In the genomic region with DNA sequence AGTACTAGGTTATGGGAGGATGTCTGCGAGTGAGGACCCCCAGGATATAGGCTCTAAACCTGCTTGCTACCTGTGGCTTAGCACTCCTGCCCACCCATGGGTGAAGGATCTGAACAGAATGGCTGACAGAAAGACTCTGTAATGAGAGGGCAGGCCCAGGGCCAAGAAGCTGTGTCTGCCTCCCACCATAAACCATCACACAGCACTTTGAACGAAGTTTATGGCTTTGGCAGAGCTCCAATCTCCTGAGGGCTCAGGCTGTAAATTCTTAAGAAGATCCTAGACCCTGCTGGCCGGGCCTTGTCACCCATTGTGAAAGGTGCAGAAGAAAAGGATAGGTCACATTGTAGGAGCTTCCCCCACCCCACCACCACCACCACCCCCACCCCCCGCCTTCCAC, we compare ENCODE assay signal across 10 mouse cellular contexts.
A peak's percentile ranks its signal among the peaks of the same experiment; 100 is the strongest.
DNase-seq lines count a peak whose midpoint lies in the region; ATAC-seq and TF ChIP-seq lines count a peak whose summit lies in the region.
"Had no signal": no experiment of that assay in that cellular context is flagged by ENCODE, and none has a peak within 500 bp of the region (broad histone marks: within the 10 kb centered on the region; RNA-seq: fewer than 3 reads in every experiment).

No protein-coding gene starts in this region.

- no peak for TF ChIP-seq CTCF in thymus, adult 2 months (IDR thresholded peaks at IDR 0.05; ENCODE audit: borderline replicate concordance, control insufficient read depth, extremely low read depth, insufficient read depth, low read length, poor library complexity)

- WGBS in lung, embryonic 16.5 days: 33% methylated on average over 4 of the region's 4 CpGs
- WGBS in embryonic facial prominence, embryonic 15.5 days: 34% methylated on average over 4 of the region's 4 CpGs
- WGBS in intestine, embryonic 14.5 days: 22% methylated on average over 4 of the region's 4 CpGs
- WGBS in thymus, adult 2 months: 58% methylated on average over 4 of the region's 4 CpGs

- no peaks in the 10 kb centered on the region for H3K36me3 ChIP-seq in lung, embryonic 16.5 days (ENCODE audit: control insufficient read depth, insufficient read depth, low read length)
- H3K36me3 ChIP-seq in embryonic facial prominence, embryonic 15.5 days: no peaks in the 10 kb centered on the region
- no peaks in the 10 kb centered on the region for H3K36me3 ChIP-seq in intestine, embryonic 14.5 days (ENCODE audit: control insufficient read depth, insufficient read depth, low read length)
- no peaks in the 10 kb centered on the region for H3K36me3 ChIP-seq in myocyte (ENCODE audit: control insufficient read depth, insufficient read depth)
- H3K36me3 ChIP-seq in thymus, adult 2 months (ENCODE audit: control insufficient read depth, insufficient read depth, low read length): no peaks in the 10 kb centered on the region

- no peaks in the 10 kb centered on the region for H3K9me3 ChIP-seq in lung, embryonic 16.5 days (ENCODE audit: control insufficient read depth, low read length)
- H3K9me3 ChIP-seq in embryonic facial prominence, embryonic 15.5 days (replicated peaks): no peaks in the 10 kb centered on the region
- no peaks in the 10 kb centered on the region for H3K9me3 ChIP-seq in intestine, embryonic 14.5 days (ENCODE audit: control insufficient read depth, low read length)

- DNase-seq in lung, postnatal 36 days: no peak
- DNase-seq in intestine, embryonic 14.5 days (ENCODE audit: low spot score): peak; percentile 78
- DNase-seq in thymus, adult 2 months: no peak
- DNase-seq in spleen, postnatal 10 days (ENCODE audit: low spot score in 2 of 2): no peak
- DNase-seq: spleen, adult 18-20 months had no signal

- no peak overlapping the region for H3ac ChIP-seq in myocyte (ENCODE audit: control insufficient read depth, insufficient read length)

- no peak for TF ChIP-seq POLR2A in myocyte (IDR thresholded peaks at IDR 0.05; ENCODE audit: insufficient read length, low read depth)
- TF ChIP-seq POLR2A in thymus, adult 2 months (IDR thresholded peaks at IDR 0.05; ENCODE audit: control insufficient read depth, extremely low read depth, insufficient read depth, low read length, poor library complexity): no peak

- H3K27me3 ChIP-seq in lung, embryonic 16.5 days (ENCODE audit: control insufficient read depth, insufficient read depth, low read depth, low read length): no peaks in the 10 kb centered on the region
- no peaks in the 10 kb centered on the region for H3K27me3 ChIP-seq in embryonic facial prominence, embryonic 15.5 days
- no peaks in the 10 kb centered on the region for H3K27me3 ChIP-seq in intestine, embryonic 14.5 days (replicated peaks; ENCODE audit: control insufficient read depth, insufficient read depth, low read length)
- no peaks in the 10 kb centered on the region for H3K27me3 ChIP-seq in myocyte (ENCODE audit: control insufficient read depth, insufficient read depth, insufficient read length)
- no peaks in the 10 kb centered on the region for H3K27me3 ChIP-seq in thymus, adult 2 months (ENCODE audit: control insufficient read depth, insufficient read depth, low read length)

- H3K27ac ChIP-seq in lung, embryonic 16.5 days (ENCODE audit: low read length): peak overlapping the region; percentile 45
- peak overlapping the region; percentile 78 for H3K27ac ChIP-seq in embryonic facial prominence, embryonic 15.5 days (replicated peaks)
- H3K27ac ChIP-seq in intestine, embryonic 14.5 days (ENCODE audit: low read depth): peak overlapping the region; percentile 86
- no peak overlapping the region for H3K27ac ChIP-seq in thymus, adult 2 months (ENCODE audit: control insufficient read depth, insufficient read depth, low read length)
- H3K27ac ChIP-seq: liver, embryonic 14.5 days had no signal

- H3K9ac ChIP-seq in lung, embryonic 16.5 days (ENCODE audit: low read length): no peak overlapping the region
- H3K9ac ChIP-seq in embryonic facial prominence, embryonic 15.5 days: no peak overlapping the region
- no peak overlapping the region for H3K9ac ChIP-seq in intestine, embryonic 14.5 days (ENCODE audit: low read length)
- H3K9ac ChIP-seq: liver, embryonic 14.5 days had no signal

- no peak overlapping the region for H3K4me2 ChIP-seq in lung, embryonic 16.5 days (ENCODE audit: low read depth, low read length)
- H3K4me2 ChIP-seq in embryonic facial prominence, embryonic 15.5 days (replicated peaks): no peak overlapping the region
- H3K4me2 ChIP-seq in intestine, embryonic 14.5 days (ENCODE audit: low read length): no peak overlapping the region
- peak overlapping the region; percentile 61 for H3K4me2 ChIP-seq in myocyte (ENCODE audit: low read depth)

- ATAC-seq in lung, embryonic 16.5 days (ENCODE audit: low read depth): peak; percentile 70
- ATAC-seq in embryonic facial prominence, embryonic 15.5 days (ENCODE audit: insufficient number of reproducible peaks, low FRiP score, low TSS enrichment, low read depth): peak; percentile 36; the same call in 1 of the 2 replicates
- peak; percentile 88 for ATAC-seq in intestine, embryonic 14.5 days (replicated peaks; ENCODE audit: low FRiP score, low TSS enrichment, low read depth)
- no peak for ATAC-seq in cerebellum, adult (ENCODE audit: insufficient number of reproducible peaks, low FRiP score, low TSS enrichment)

- peaks cover 20% of the 10 kb centered on the region for H3K4me1 ChIP-seq in lung, embryonic 16.5 days (replicated peaks; ENCODE audit: control insufficient read depth, insufficient read depth, low read length)
- H3K4me1 ChIP-seq in embryonic facial prominence, embryonic 15.5 days: peaks cover 29% of the 10 kb centered on the region
- peaks cover 20% of the 10 kb centered on the region for H3K4me1 ChIP-seq in intestine, embryonic 14.5 days (replicated peaks; ENCODE audit: control insufficient read depth, insufficient read depth, low read length)
- peaks cover 18% of the 10 kb centered on the region for H3K4me1 ChIP-seq in thymus, adult 2 months (replicated peaks; ENCODE audit: control insufficient read depth, insufficient read depth, low read length)

- H3K4me3 ChIP-seq in lung, embryonic 16.5 days (ENCODE audit: low read length): no peak overlapping the region
- no peak overlapping the region for H3K4me3 ChIP-seq in embryonic facial prominence, embryonic 15.5 days (replicated peaks)
- no peak overlapping the region for H3K4me3 ChIP-seq in intestine, embryonic 14.5 days (ENCODE audit: low read depth, low read length)
- no peak overlapping the region for H3K4me3 ChIP-seq in myocyte
- no peak overlapping the region for H3K4me3 ChIP-seq in thymus, adult 2 months (ENCODE audit: control insufficient read depth, insufficient read depth, low read length)

- no peaks in the 10 kb centered on the region for H3K79me2 ChIP-seq in myocyte (ENCODE audit: control insufficient read depth, insufficient read depth)

TF ChIP-seq in myocyte, 11 proteins besides CTCF, POLR2A, EP300 and RAD21:
- TF ChIP-seq TCF12 (IDR thresholded peaks at IDR 0.05; ENCODE audit: insufficient read depth, poor library complexity, severe bottlenecking): no peak
- no peak for TF ChIP-seq TCF3 (IDR thresholded peaks at IDR 0.05; ENCODE audit: insufficient read length, low read depth)
- TF ChIP-seq MAX (IDR thresholded peaks at IDR 0.05; ENCODE audit: low read depth): no peak
- TF ChIP-seq MYOG (IDR thresholded peaks at IDR 0.05; ENCODE audit: control insufficient read depth in 1 of 3, insufficient read depth in 1 of 3, insufficient read length in 2 of 3, low read depth in 2 of 3): no peak
- no peak for TF ChIP-seq CEBPB (IDR thresholded peaks at IDR 0.05; ENCODE audit: insufficient read depth, poor library complexity, severe bottlenecking)
- TF ChIP-seq REST (IDR thresholded peaks at IDR 0.05; ENCODE audit: insufficient read depth, insufficient read length): no peak
- no peak for TF ChIP-seq E2F4 (IDR thresholded peaks at IDR 0.05; ENCODE audit: insufficient read depth)
- no peak for TF ChIP-seq USF1 (IDR thresholded peaks at IDR 0.05; ENCODE audit: low read depth)
- no peak for TF ChIP-seq MYOD1 (IDR thresholded peaks at IDR 0.05; ENCODE audit: control insufficient read depth in 1 of 3, insufficient read length in 2 of 3, low read depth in 2 of 3)
- no peak for TF ChIP-seq SRF (IDR thresholded peaks at IDR 0.05; ENCODE audit: control insufficient read depth, insufficient read length, low read depth)
- no peak for TF ChIP-seq POLR2AphosphoS2 (IDR thresholded peaks at IDR 0.05; ENCODE audit: insufficient read length, low read depth)
